Mouse (Mus musculus) testis, adult 2 months (tissue): ENCODE data around the gene Gm5737. TPM values are rescaled to one million over a fixed set of nuclear protein-coding genes. Genes with fewer than 3 reads are reported as not detected.

Experiments used
- H3K27ac ChIP-seq: fragments of 200-500 bp; 2 replicates; pipeline ENCODE4 v1.5.1; 2012; ENCODE audit warnings: low read depth, low read length; ENCODE audit not compliant: control insufficient read depth, insufficient read depth
- H3K27me3 ChIP-seq: fragments of 200-500 bp; 2 replicates; pipeline ENCODE4 v1.6.1; 2012; ENCODE audit warnings: mild to moderate bottlenecking, low read length, moderate library complexity; ENCODE audit not compliant: control insufficient read depth, insufficient read depth
- H3K36me3 ChIP-seq: fragments of 200-500 bp; 2 replicates; pipeline ENCODE4 v1.6.1; 2012; ENCODE audit warnings: mild to moderate bottlenecking, low read length; ENCODE audit not compliant: control insufficient read depth, insufficient read depth
- H3K4me1 ChIP-seq: fragments of 200-500 bp; 2 replicates; pipeline ENCODE4 v1.6.1; 2012; ENCODE audit warnings: low read length; ENCODE audit not compliant: control insufficient read depth, insufficient read depth
- H3K4me3 ChIP-seq: fragments of 200-500 bp; 2 replicates; pipeline ENCODE4 v1.5.1; 2012; ENCODE audit warnings: low read depth, mild to moderate bottlenecking, low read length, moderate library complexity, mixed read lengths; ENCODE audit not compliant: control insufficient read depth
- CTCF ChIP-seq: fragments of 200-500 bp; IDR thresholded peaks from 2 replicates; pipeline ENCODE4 v1.5.1; 2012; ENCODE audit warnings: low read depth, mild to moderate bottlenecking, inconsistent platforms, low read length, moderate library complexity; ENCODE audit not compliant: control insufficient read depth, insufficient read depth, insufficient replicate concordance
- POLR2A ChIP-seq: fragments of 200-500 bp; IDR thresholded peaks from 2 replicates; pipeline ENCODE4 v1.6.1; 2012; ENCODE audit warnings: low read depth, mild to moderate bottlenecking, inconsistent platforms, low read length, moderate library complexity; ENCODE audit not compliant: control insufficient read depth
- polyA plus RNA-seq: library from polyadenylated mRNA; depleted of rRNA; stranded (reverse); fragments of >200 nt; gene quantifications from 2 replicates; pipeline ENCODE4 v1.2.3, GENCODE M21; 2012; rRNA removed

Gene Gm5737
- 0.16 and 0.31 TPM in 2 replicates for polyA plus RNA-seq

DNA sequence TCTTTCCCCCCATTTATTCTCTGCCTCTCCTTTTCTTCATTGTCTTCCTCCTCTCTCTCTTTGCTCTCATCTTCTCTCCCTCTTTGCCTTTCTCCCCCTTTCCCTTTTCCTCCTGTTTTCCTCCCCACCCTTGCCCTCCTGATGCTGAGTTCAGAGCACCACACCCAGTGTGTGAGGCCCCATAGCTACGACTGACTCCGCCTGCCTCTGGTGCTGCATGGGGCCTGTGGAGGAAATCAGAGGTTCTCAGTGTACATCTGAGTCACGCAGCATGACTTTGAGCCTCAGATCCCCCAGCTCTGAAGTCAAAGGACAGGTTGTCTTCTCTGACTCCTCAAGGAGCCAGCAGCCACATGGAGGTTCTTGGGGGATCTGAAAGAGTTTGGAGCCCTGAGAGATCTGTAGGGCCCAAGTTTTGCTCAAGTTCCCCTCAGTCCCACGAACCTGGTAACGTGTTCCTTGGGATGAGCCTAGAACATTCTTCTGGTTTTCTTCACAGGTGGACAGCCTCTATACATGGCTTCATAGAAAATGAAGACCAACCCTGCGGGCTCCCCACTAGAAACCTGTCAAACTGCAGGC, at the start of gene Gm5737:
TSS of gene Gm5737 (plus strand) at position 532 of the 582 bp plus-strand sequence.
- no peak within 1 kb of the TSS for H3K4me3 ChIP-seq
- H3K4me1 ChIP-seq = peaks cover 3% of the 10 kb centered on the region
- TF ChIP-seq CTCF = no peak
- no peak for TF ChIP-seq POLR2A
- no peaks in the 10 kb centered on the region for H3K27me3 ChIP-seq
- H3K36me3 ChIP-seq = no peaks in the 10 kb centered on the region
- H3K27ac ChIP-seq = no peak within 1 kb of the TSS

DNA sequence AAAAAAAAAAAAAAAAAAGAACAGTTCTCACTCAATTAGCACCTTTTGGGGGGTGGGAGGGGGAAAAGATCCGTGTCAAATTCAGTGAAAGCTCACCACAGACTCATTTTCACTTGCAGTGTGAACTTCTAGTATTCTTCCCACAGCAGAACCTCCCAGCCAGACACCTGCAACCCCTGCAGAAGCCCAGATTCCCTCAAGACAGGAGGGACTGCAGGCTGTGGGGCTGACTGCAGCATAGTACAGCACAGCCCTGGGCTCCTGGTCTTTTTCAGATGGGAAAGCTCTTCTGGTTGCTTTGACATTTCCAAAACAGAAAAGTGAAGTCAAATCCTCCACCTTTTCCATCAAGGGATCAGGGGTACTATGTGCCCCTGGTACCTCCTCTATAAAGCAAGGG, 44.8 kb upstream of the Gm5737 start:
- Histone ChIP-seq H3K27ac (no peak overlapping the region), H3K4me1 (no peaks in the 10 kb centered on the region), H3K4me3 (no peak overlapping the region), H3K27me3 (no peaks in the 10 kb centered on the region), H3K36me3 (no peaks in the 10 kb centered on the region)
- TF ChIP-seq CTCF (no peak), POLR2A (no peak)

GRCm38 (mm10) chr7:120771389-120771788, 40.8 kb upstream of the Gm5737 start:
- no peak for TF ChIP-seq CTCF
- TF ChIP-seq POLR2A = no peak
- Histone ChIP-seq H3K36me3 (no peaks in the 10 kb centered on the region), H3K27ac (no peak overlapping the region), H3K27me3 (no peaks in the 10 kb centered on the region), H3K4me3 (no peak overlapping the region), H3K4me1 (no peaks in the 10 kb centered on the region)

GRCm38 (mm10) chr7:120778012-120778411, 34.2 kb upstream of the Gm5737 start:
- no peak overlapping the region for H3K4me3 ChIP-seq
- TF ChIP-seq POLR2A = no peak
- H3K36me3 ChIP-seq = no peaks in the 10 kb centered on the region
- H3K27ac ChIP-seq = no peak overlapping the region
- no peaks in the 10 kb centered on the region for H3K4me1 ChIP-seq
- H3K27me3 ChIP-seq = no peaks in the 10 kb centered on the region

- Histone ChIP-seq H3K4me1 (no peaks in the 10 kb centered on the region), H3K36me3 (no peaks in the 10 kb centered on the region), H3K27me3 (no peaks in the 10 kb centered on the region), H3K27ac (no peak overlapping the region), H3K4me3 (no peak overlapping the region)
- TF ChIP-seq CTCF = no peak
- no peak for TF ChIP-seq POLR2A
Measured at GRCm38 (mm10) chr7:120795544-120795943, 16.6 kb upstream of the Gm5737 start.

DNA sequence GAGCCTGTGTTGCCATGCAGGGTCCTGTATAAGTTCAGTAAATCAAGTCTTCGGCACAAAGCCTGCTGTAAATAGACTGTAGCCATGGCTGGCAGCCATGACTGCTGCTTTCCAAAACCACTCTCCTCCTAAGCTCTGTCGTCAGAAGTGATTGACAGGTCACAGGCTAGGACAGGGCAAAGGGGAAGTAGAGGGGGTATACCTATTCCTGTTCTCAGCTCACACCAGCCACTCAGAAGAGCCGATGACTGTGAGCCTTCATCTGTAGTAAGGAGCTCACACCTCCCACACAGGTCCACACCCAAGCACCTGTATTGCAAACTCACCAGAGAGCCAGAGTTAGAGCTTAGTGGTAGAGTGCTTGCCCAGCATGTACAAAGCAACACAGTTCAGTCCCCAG, 15.8 kb upstream of the Gm5737 start:
- H3K27me3 ChIP-seq = no peaks in the 10 kb centered on the region
- H3K27ac ChIP-seq = no peak overlapping the region
- no peaks in the 10 kb centered on the region for H3K36me3 ChIP-seq
- no peak overlapping the region for H3K4me3 ChIP-seq
- H3K4me1 ChIP-seq = no peaks in the 10 kb centered on the region
- TF ChIP-seq CTCF (no peak), POLR2A (no peak)

DNA sequence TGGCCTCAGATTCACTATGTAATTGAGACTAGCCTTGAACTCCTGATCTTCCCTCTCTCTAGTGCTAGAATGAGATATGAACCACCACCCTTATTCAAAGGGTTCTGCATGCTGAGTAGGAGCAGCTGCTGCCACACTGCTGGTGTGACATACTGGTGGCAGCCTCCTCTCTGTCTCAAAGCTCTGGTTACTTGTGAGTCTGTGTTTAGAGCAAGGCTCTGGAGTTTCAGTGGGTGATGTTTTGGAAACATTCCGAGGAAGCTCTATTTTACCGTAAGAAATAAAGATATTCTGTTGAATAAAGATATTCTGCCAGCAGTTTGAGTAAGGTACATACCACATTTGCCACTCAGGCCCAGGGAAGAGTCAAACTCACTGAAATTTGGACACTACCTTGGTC, 8.9 kb upstream of the Gm5737 start:
- Histone ChIP-seq H3K27me3 (no peaks in the 10 kb centered on the region), H3K27ac (no peak overlapping the region), H3K4me1 (no peaks in the 10 kb centered on the region), H3K36me3 (no peaks in the 10 kb centered on the region), H3K4me3 (no peak overlapping the region)
- TF ChIP-seq POLR2A (no peak), CTCF (no peak)

GRCm38 (mm10) chr7:120809705-120810104, 2.5 kb upstream of the Gm5737 start:
- Histone ChIP-seq H3K27me3 (no peaks in the 10 kb centered on the region), H3K27ac (no peak overlapping the region), H3K4me3 (no peak overlapping the region; the same call in 1 of the 2 replicates), H3K4me1 (peaks cover 3% of the 10 kb centered on the region), H3K36me3 (no peaks in the 10 kb centered on the region)
- TF ChIP-seq CTCF (no peak), POLR2A (no peak)
